Mouse (Mus musculus): ENCODE measurements around the gene Rab33b. TPM values are rescaled to one million over a fixed set of nuclear protein-coding genes. Genes with fewer than 3 reads are reported as not detected.
A peak's percentile ranks its signal among the peaks of the same experiment; 100 is the strongest.

Rab33b gene
- polyA plus RNA-seq, 2 experiments from 2014 or later: 20.8 to 21.9 TPM

DNA sequence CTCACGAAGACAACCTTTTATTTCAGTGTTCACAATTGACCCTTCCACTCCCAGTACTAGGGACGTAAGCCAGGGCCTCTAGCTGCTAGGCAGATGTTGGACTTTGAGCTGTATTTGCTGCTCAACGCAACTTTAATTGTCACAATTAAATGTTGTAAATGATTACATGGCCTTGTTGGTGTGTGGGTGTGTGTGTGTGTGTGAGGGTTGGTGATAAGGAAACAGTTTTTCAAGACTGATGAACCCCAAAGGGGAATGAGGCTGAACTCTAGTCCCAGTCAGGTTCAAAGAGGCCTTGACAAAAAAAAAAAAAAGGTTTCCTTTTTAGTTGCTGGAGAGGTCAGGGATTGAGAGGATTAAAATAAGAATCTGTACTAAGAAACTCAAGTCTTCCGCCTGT lies 33.7 kb downstream of the Rab33b start:
- no peak for ATAC-seq

DNA sequence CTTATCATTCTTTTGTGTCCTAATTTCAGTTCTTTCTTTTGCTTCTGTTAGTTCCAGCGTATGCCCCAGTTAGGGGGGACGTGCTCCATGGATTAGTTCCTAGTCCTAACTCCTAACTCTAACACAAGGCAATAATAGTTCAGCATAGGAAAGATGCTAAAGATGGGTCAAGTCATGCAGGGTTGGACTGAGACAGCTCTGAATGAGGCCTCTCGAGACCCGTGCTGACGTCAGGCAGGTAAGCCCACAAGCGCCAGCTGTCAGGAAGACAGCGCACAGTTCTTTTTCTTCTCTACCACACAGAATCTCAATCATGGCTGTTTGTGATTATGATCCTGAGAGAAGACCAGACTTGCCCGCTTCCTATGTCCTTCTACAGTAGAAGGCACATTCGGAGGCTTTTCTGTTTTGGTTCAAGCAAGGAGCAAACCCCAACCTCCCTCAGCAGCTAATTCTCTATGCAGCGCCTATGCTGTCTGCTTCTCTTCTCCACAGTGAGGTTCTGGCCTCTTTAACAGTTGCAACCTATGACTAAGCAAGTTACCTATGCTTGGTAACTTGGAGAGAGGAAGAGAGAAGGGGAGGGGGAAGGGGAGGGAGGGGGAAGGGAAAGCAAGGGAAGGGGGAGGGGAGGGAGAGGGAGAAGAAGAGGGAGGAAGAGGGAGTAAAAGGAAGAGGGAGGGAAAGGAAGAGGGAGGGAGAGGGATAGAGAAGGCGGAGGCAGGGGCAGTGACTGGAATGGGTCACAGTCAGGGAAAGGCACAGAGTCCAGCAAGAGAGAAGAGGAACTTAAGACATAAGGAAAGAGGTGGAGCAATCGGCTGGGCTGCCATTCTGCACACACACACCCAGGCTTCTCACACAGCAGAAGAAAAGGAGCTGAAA lies 34.4 kb downstream of the Rab33b start:
- ATAC-seq: no peak

DNA sequence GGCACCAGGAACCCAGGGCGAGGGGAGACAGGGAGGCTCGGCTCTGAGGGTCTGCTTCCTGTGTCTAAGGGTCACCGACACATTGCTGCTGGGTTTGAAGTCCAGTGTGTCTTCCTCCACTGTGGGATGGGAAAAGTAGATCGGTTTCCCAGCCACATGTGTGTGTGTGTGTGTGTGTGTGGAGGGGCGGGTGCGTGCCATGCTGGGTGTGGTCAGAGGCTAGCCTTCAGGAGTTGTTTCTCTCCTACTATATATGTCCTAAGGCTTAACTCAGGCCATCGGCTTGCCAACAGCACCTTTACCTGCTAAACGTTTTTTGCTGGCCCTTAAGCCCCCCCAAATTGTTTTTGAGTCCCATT lies 35.0 kb downstream of the Rab33b start:
- ATAC-seq: no peak

DNA sequence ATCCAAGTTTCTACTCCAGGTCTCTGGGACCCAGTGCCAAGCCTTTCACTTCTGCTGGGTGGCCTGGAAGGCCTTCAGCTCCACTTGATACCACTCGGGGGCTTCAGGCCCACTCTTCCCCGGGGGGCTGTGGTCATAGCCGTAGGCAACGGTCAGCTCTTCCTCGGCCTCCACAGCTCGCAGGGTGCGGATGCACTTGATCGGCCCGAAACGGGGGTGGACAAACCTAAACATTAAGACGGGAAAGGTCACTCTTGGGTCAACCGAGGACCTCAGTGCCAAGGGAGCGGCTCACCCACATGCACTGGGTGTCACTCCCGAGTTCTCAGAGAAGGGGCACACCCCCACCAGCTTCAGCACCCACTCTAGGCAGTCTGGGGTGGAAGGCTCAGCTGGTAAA lies 37.5 kb downstream of the Rab33b start:
- no peak for ATAC-seq

DNA sequence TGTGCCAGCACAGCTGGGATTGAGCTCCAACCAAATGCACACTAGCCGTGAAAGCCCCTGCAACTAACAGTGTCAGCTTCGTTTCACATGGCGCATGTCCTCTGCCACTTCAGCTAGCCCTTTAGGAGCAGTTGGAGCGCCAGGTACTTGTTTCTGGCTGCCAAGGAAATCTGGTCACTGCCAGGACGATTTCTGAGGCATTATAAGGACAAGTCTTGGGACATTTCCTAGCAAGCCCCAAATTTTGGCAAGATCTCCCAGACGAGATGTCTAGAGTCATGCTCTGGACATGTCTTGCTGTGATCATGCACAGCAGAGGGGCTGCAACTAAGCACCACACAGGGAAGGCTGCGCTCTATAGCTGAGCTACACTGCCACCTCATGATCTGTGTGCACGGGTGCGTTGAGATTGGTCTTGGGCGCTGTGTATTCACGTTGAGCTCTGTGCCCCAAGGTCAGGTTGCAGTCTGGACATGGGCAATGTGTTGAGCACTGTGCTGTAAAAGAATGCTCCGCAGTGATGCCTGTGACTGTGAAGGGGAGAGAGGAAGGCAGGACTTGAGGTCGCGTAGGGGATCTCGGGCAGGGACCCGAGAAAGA lies 41.6 kb downstream of the Rab33b start:
- ATAC-seq: no peak

DNA sequence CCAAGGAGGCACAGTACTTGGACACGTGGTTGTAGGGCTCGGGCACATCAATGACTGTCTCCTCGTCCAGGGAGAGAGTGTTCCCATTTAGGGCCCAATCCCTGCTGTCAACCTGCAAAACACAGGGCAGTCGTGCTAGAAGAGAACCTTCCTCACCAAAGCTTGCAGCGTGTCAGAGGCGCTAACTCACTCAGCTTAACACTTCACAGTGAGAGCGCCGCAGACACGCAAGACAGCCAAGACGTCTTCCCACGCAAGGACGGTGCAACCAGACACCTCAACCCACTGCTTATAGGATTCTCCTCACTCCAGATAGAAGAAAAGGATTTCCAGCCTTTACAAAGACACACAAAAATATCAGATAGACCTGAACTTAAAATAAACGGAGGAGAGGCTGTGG lies 43.2 kb downstream of the Rab33b start:
- no peak for ATAC-seq

DNA sequence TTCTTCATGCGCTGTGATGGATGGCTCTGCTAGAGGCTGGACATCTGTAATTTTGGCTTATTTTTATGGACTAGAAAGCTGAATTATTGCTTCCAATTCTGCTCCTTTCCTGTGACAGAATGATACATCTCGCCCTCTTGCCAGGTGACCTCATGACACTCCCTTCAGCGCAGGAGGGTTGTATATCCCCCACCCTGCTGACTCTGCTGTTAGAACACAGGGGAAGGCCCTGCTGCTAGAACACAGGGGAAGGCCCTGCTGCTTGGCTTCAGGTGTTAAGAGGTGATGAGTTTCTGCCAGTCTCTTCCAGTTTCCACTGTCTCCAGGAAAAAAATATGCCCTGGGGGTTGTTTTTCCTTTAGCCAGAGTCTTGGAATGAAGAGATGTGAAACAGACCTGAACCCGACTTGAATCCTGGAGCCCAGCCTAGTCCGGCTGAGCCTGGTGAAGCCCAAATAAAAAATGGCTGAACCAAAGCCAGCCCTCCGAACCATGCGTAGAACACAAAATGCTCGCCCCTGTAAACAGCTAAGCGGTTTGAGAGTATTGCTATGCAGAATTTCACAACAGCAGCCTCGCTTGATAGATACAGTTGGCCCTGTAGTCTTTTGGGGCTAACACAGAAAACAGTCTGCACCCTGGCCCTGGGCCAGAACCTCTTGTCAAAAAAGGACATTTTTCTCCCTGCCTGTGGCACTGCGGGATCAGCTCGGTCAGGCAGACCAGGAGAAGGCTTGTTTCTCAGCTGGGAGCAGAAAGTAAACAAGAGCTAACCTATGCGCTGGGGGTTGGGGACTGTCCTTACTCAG lies 48.0 kb downstream of the Rab33b start:
- no peak for ATAC-seq

DNA sequence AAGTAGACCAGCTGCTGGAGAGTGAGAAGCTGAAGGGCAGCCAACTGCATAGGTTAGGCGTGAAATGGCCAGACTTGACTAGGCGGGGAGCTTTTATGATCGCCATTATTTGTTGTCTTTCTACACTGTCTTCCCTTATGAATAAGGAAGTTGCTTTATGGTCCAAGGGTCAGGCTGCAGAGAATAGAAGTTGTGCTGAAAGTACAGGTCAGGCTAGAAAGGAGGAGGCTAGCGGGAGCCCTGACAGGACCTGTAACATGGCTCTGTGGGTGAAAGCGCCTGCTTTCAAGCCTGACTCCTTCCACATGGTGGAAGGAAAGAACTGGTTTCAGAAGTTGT lies 48.5 kb downstream of the Rab33b start:
- no peak for ATAC-seq

DNA sequence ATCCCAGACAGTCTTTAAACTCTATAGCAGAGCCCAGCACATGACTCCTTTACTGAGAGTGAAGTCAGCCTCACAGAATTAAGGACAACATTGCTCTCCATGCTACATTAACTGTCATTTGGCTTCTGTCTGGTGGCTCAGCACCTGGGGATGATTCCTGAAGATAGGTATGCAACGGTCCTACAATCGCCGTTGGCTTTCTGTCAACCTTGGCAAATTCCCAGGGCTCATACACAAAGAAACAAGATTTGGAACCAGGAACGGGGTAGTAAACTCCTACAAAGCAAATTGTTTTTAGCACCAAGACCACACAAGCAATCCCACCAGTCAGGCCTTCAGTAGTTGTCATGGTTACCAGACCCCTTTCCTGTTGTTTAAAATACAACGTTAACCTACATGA lies 49.9 kb downstream of the Rab33b start:
- no peak for ATAC-seq

DNA sequence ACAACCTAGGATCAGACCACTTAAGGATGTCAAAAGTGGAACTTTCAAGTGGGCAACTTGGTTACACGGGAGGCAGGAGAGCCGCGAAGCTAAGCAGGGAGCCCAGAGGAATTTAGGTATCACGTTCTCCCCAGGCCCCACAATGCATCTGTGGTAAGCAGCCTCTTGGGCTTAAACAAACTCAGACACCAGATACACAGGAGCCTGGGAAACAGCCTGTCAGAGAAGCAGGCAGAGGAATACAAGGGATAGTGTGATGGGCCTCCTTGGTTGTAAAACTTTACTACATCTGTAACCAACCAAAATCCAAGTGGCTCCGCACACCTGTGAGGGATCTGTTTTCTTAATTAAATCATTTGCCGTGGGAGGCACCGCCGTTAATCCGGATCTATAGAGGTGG lies 50.3 kb downstream of the Rab33b start:
- ATAC-seq: no peak

DNA sequence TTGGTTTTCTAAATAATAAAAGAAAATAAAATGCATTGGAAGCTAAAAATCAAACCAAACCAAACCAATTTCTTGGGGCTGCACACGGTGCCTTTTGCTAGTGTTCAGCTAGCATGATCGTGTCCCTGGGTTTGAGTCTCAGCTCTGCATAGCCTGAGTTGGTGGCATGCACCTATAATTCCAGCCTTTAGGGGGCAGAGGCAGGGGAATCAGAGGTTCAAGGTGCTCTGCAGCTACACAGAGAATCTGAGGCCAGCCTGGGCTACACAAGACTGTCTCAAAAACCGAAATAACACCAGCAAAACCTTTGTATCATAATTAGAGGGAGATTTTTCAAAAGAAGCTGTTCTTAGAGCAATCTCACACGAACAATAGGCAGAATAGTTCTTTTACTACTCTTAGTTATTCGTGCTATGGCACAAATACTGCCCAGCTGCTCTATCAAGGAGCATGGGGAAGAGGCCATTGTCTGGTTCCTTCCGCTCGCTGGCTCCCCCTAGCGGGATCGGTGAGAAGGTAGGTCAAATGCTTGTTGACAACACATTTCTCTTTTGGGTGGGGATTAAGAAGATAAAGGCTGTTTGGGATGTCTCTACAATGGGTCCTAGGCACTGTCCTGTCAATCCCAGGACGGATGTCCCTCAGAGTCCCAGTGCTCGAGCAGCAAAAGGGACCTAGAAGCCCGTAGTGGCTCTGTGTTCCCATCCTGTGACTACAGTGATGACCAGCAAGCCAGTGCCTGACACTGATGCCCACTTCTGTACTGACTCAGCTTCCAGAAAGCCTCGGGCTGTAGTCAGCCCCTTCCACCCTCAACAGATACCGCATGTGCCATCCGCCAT lies 56.1 kb downstream of the Rab33b start:
- ATAC-seq: peak; percentile 89

DNA sequence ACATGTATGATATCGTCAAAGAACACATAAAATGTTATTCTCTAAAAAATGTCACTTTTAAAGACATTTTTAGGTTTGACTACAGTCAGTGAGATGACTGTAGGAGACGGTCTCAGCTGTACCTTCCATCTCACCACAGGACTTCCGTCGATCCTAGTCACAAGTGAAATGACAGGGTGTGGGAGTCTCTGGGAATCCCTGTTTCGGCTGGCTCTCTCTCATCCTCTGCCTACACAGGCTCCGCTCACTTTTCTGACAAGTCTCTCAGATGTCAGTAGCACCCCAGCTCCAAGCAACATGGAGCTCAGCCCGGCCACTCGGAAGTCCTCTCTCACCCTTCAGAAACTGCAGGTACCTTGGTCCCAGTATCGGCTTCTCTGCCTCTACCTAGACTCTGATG lies 56.9 kb downstream of the Rab33b start:
- ATAC-seq: no peak

DNA sequence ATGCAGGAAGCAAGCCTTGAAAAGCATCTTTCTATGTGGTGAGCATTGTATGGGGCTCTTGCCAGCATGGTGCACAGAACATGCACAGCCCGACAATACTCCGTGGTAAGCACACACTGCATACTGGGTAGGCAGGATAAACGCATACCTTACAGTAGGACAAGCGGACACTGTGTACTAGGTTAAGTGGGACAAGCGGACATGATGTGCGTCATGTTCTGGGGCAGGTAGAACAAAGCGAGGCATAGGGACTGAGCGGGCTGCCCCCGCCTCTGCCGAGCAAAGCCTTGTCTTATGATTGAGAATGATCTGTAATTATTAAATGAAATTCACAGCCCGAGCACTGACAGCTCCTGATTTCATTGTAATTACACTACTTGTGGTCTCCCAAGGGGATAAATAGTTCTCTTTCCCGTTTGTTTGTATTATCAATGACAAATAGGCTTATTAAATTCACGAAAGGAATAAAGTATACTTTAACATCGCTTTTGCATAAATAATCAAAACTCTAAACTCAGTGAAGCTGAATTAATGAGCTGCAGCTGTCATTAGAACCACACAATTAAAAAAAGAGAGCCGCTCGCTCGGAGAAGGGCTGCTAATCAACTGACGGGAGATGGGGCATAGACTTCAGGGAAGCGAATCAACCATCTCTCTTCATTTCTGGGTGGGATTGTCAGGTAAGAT lies 60.9 kb downstream of the Rab33b start:
- no peak for ATAC-seq

Other genes with a start within 250 kb of the Rab33b start
- 10 to 100 TPM; 55.9 to 66.9 TPM for gene Elf2, start 143.3 kb upstream of the Rab33b start, polyA plus RNA-seq (2017; shearing (Covaris generic))
- 1 to 10 TPM; 1.7 to 2.4 TPM for gene Mgarp, start 87.2 kb upstream of the Rab33b start, polyA plus RNA-seq (2017; shearing (Covaris generic))
- gene Ndufc1, start 74.9 kb upstream of the Rab33b start, polyA plus RNA-seq (2017; shearing (Covaris generic)): 100 to 1,000 TPM; 177 to 260 TPM
- 10 to 100 TPM; 18.4 to 30.4 TPM for gene Naa15, start 68.8 kb upstream of the Rab33b start, polyA plus RNA-seq (2017; shearing (Covaris generic))
- gene Setd7, start 77.0 kb downstream of the Rab33b start, polyA plus RNA-seq (2017; shearing (Covaris generic)): 10 to 100 TPM in 1 of 2 experiments, 1 to 10 TPM in 1; 9.6 to 10.3 TPM
- gene Mgst2, start 176.4 kb downstream of the Rab33b start, polyA plus RNA-seq (2017; shearing (Covaris generic)): 100 to 1,000 TPM; 175 to 223 TPM

Data from CD4-positive, CD25-positive, alpha-beta regulatory T cell, adult 4 months (primary cell).